Mouse (Mus musculus) midbrain, embryonic 16.5 days (tissue): Measurements from ENCODE around the gene Irx3. TPM values are rescaled to one million over a fixed set of nuclear protein-coding genes. Genes with fewer than 3 reads are reported as not detected.

Experiments used
- ATAC-seq: fragments of 200-750 bp; cut with Nextera tagmentation; 2 replicates; pipeline ENCODE4 v1.8.0; 2017; ENCODE audit warnings: moderate TSS enrichment
- H3K27ac ChIP-seq: fragments of 300-500 bp; sonication (generic); 2 replicates; pipeline ENCODE4 v1.5.1; 2014; ENCODE audit warnings: mild to moderate bottlenecking, low read length, mixed read lengths
- H3K27me3 ChIP-seq: fragments of 300-500 bp; sonication (generic); 2 replicates; pipeline ENCODE4 v1.6.1; 2014; ENCODE audit warnings: low read depth, low read length, mixed read lengths; ENCODE audit not compliant: control insufficient read depth, insufficient read depth
- H3K36me3 ChIP-seq: fragments of 300-500 bp; sonication (generic); 2 replicates; pipeline ENCODE4 v1.6.1; 2014; ENCODE audit warnings: mild to moderate bottlenecking, low read length, moderate library complexity, mixed read lengths; ENCODE audit not compliant: control insufficient read depth, insufficient read depth
- H3K4me1 ChIP-seq: fragments of 300-500 bp; sonication (generic); 2 replicates; pipeline ENCODE4 v1.6.1; 2014; ENCODE audit warnings: mild to moderate bottlenecking, low read length, mixed read lengths; ENCODE audit not compliant: control insufficient read depth, insufficient read depth
- H3K4me2 ChIP-seq: fragments of 300-500 bp; sonication (generic); 2 replicates; pipeline ENCODE4 v1.6.1; 2014; ENCODE audit warnings: mild to moderate bottlenecking, low read length, mixed read lengths
- H3K4me3 ChIP-seq: fragments of 300-500 bp; sonication (generic); 2 replicates; pipeline ENCODE4 v1.5.1; 2014; ENCODE audit warnings: low read depth, mild to moderate bottlenecking, low read length, moderate library complexity, mixed read lengths
- H3K9ac ChIP-seq: fragments of 300-500 bp; sonication (generic); 2 replicates; pipeline ENCODE4 v1.6.1; 2014; ENCODE audit warnings: low read depth, low read length, mixed read lengths
- H3K9me3 ChIP-seq: fragments of 300-500 bp; sonication (generic); replicated peaks from 2 replicates; pipeline ENCODE4 v1.6.1; 2014; ENCODE audit warnings: mild to moderate bottlenecking, low read length, mixed read lengths; ENCODE audit not compliant: control insufficient read depth, poor library complexity, severe bottlenecking
- WGBS: fragments of 180-500 bp; shearing (Covaris S2); extraction: QIAGEN DNeasy Blood & Tissue Kit; methylation state at CpG from one replicate; pipeline ENCODE4 v1.1.7; 2014; 5-methylcytosine and 5-hydroxymethylcytosine counted together
- polyA plus RNA-seq: library from polyadenylated mRNA; unstranded; fragments of >200 nt; fragmentation: Nextera tagmentation; extraction: Ambion mirVana; gene quantifications from 2 replicates; pipeline ENCODE4 v1.2.1, GENCODE M21; 2015

Gene Irx3
- polyA plus RNA-seq, 1 experiment from 2014 or later: 16.9 TPM

GRCm38 (mm10) chr8:91823357-91823756 lies 21.5 kb upstream of the Irx3 start:
- no peaks in the 10 kb centered on the region for H3K4me1 ChIP-seq
- no peaks in the 10 kb centered on the region for H3K36me3 ChIP-seq
- H3K27me3 ChIP-seq: no peaks in the 10 kb centered on the region; the same call in none of the 2 replicates
- ATAC-seq: no peak
- WGBS: 95% methylated on average over 11 of the region's 11 CpGs
- H3K4me2 ChIP-seq: no peak overlapping the region
- H3K4me3 ChIP-seq: no peak overlapping the region
- H3K9me3 ChIP-seq: no peaks in the 10 kb centered on the region
- no peak overlapping the region for H3K27ac ChIP-seq
- no peak overlapping the region for H3K9ac ChIP-seq

GRCm38 (mm10) chr8:91822746-91823145 lies 20.9 kb upstream of the Irx3 start:
- H3K27ac ChIP-seq: no peak overlapping the region
- H3K4me2 ChIP-seq: no peak overlapping the region
- no peak overlapping the region for H3K4me3 ChIP-seq
- no peaks in the 10 kb centered on the region for H3K36me3 ChIP-seq
- H3K4me1 ChIP-seq: no peaks in the 10 kb centered on the region
- H3K9me3 ChIP-seq: no peaks in the 10 kb centered on the region
- H3K9ac ChIP-seq: no peak overlapping the region
- no peak for ATAC-seq
- 74% methylated on average over 4 of the region's 4 CpGs for WGBS
- H3K27me3 ChIP-seq: no peaks in the 10 kb centered on the region; the same call in none of the 2 replicates

- no peak for ATAC-seq
- H3K36me3 ChIP-seq: no peaks in the 10 kb centered on the region
- H3K9me3 ChIP-seq: no peaks in the 10 kb centered on the region
- H3K4me3 ChIP-seq: no peak overlapping the region
- H3K27ac ChIP-seq: no peak overlapping the region
- H3K9ac ChIP-seq: no peak overlapping the region
- no peak overlapping the region for H3K4me2 ChIP-seq
- no peaks in the 10 kb centered on the region for H3K4me1 ChIP-seq
- WGBS: 28% methylated on average over 4 of the region's 4 CpGs
- H3K27me3 ChIP-seq: no peaks in the 10 kb centered on the region; the same call in none of the 2 replicates
Observed at GRCm38 (mm10) chr8:91821976-91822375, 20.1 kb upstream of the Irx3 start.

GRCm38 (mm10) chr8:91819778-91820177 lies 17.9 kb upstream of the Irx3 start:
- no peaks in the 10 kb centered on the region; the same call in 1 of the 2 replicates for H3K27me3 ChIP-seq
- WGBS: 89% methylated on average over 4 of the region's 4 CpGs
- H3K9ac ChIP-seq: no peak overlapping the region
- H3K4me1 ChIP-seq: no peaks in the 10 kb centered on the region
- no peak overlapping the region for H3K4me3 ChIP-seq
- no peaks in the 10 kb centered on the region for H3K9me3 ChIP-seq
- H3K4me2 ChIP-seq: no peak overlapping the region
- no peak overlapping the region for H3K27ac ChIP-seq
- H3K36me3 ChIP-seq: no peaks in the 10 kb centered on the region
- no peak for ATAC-seq

GRCm38 (mm10) chr8:91818784-91819183 lies 16.9 kb upstream of the Irx3 start:
- Histone ChIP-seq H3K27ac (no peak overlapping the region), H3K9ac (no peak overlapping the region), H3K36me3 (no peaks in the 10 kb centered on the region), H3K4me1 (no peaks in the 10 kb centered on the region), H3K9me3 (no peaks in the 10 kb centered on the region), H3K4me3 (no peak overlapping the region), H3K4me2 (no peak overlapping the region), H3K27me3 (no peaks in the 10 kb centered on the region; the same call in 1 of the 2 replicates)
- ATAC-seq: no peak
- 46% methylated on average over 3 of the region's 3 CpGs for WGBS

GRCm38 (mm10) chr8:91814106-91814505 lies 12.2 kb upstream of the Irx3 start:
- Histone ChIP-seq H3K4me3 (no peak overlapping the region), H3K4me2 (no peak overlapping the region), H3K9me3 (no peaks in the 10 kb centered on the region), H3K4me1 (no peaks in the 10 kb centered on the region; the same call in 1 of the 2 replicates), H3K36me3 (no peaks in the 10 kb centered on the region), H3K27ac (no peak overlapping the region), H3K9ac (no peak overlapping the region), H3K27me3 (peaks cover 3% of the 10 kb centered on the region; the same call in 1 of the 2 replicates)
- no peak for ATAC-seq
- 97% methylated on average over 4 of the region's 4 CpGs for WGBS

- peaks cover 20% of the 10 kb centered on the region for H3K4me1 ChIP-seq
- H3K9me3 ChIP-seq: no peaks in the 10 kb centered on the region
- 9% methylated on average over 12 of the region's 12 CpGs for WGBS
- no peaks in the 10 kb centered on the region for H3K36me3 ChIP-seq
- H3K9ac ChIP-seq: 0 out of 2 replicates have a peak overlapping the region, but pooled peaks have one; percentile 7
- peaks cover 21% of the 10 kb centered on the region for H3K27me3 ChIP-seq
- peak overlapping the region; percentile 50 for H3K4me2 ChIP-seq
- H3K27ac ChIP-seq: peak overlapping the region; percentile 56
- no peak for ATAC-seq
- H3K4me3 ChIP-seq: peak overlapping the region; percentile 21; the same call in 1 of the 2 replicates
Observed at GRCm38 (mm10) chr8:91806720-91807241, 4.9 kb upstream of the Irx3 start.

GRCm38 (mm10) chr8:91806084-91806719 lies 4.3 kb upstream of the Irx3 start:
- H3K27ac ChIP-seq: peak overlapping the region; percentile 56
- ATAC-seq: no peak; the same call in 1 of the 2 replicates
- 0 out of 2 replicates have a peak overlapping the region, but pooled peaks have one; percentile 5 for H3K9ac ChIP-seq
- H3K4me3 ChIP-seq: peak overlapping the region; percentile 21
- 3% methylated on average over 33 of the region's 33 CpGs for WGBS
- H3K9me3 ChIP-seq: no peaks in the 10 kb centered on the region
- peaks cover 24% of the 10 kb centered on the region for H3K4me1 ChIP-seq
- H3K4me2 ChIP-seq: peak overlapping the region; percentile 50
- H3K36me3 ChIP-seq: no peaks in the 10 kb centered on the region
- H3K27me3 ChIP-seq: peaks cover 21% of the 10 kb centered on the region

- H3K27ac ChIP-seq: peak overlapping the region; percentile 56
- H3K4me3 ChIP-seq: peak overlapping the region; percentile 21
- WGBS: under 1% methylated on average over 32 of the region's 32 CpGs
- H3K9ac ChIP-seq: peak overlapping the region; percentile 36
- peaks cover 27% of the 10 kb centered on the region for H3K4me1 ChIP-seq
- no peaks in the 10 kb centered on the region for H3K36me3 ChIP-seq
- H3K9me3 ChIP-seq: no peaks in the 10 kb centered on the region
- ATAC-seq: no peak
- peak overlapping the region; percentile 50 for H3K4me2 ChIP-seq
- H3K27me3 ChIP-seq: peaks cover 21% of the 10 kb centered on the region
Observed at GRCm38 (mm10) chr8:91805254-91805671, 3.4 kb upstream of the Irx3 start.
